Mouse (Mus musculus): Measurements from ENCODE around the gene Apold1. TPM values are rescaled to one million over a fixed set of nuclear protein-coding genes. Genes with fewer than 3 reads are reported as not detected.

The Apold1 gene
- total and polyA plus RNA-seq, 3 experiments: 0.08 to 0.12 TPM; not detected in 1

DNA sequence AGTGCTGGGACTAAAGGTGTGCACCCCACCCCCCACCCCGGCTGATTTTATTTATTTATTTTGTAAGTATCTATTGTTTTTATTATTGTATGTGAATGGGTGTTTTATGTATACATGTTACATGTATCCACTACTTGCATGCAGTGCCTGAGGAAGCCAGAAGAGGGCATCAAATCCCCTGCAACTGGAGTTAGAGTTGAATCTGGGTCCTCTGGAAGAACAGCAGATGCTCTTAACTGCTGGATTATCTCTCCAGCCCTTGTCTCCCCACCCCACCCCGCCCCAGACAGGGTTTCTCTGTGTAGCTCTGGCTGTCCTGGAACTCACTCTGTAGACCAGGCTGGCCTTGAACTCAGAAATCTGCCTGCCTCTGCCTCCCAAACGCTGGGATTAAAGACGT is 25.1 kb upstream of the Apold1 start:
- Histone ChIP-seq H3K4me3 (ENCODE audit: control insufficient read depth in 1 of 2, insufficient read depth in 1 of 2, low read depth in 2 of 2, low read length in 2 of 2) (no peak overlapping the region), H3K36me3 (ENCODE audit: control insufficient read depth in 1 of 2, insufficient read depth in 2 of 2, low read length in 2 of 2) (peaks cover 3 to 10% of the 10 kb centered on the region in 2 experiments; a peak in 3 of 4 replicates)

DNA sequence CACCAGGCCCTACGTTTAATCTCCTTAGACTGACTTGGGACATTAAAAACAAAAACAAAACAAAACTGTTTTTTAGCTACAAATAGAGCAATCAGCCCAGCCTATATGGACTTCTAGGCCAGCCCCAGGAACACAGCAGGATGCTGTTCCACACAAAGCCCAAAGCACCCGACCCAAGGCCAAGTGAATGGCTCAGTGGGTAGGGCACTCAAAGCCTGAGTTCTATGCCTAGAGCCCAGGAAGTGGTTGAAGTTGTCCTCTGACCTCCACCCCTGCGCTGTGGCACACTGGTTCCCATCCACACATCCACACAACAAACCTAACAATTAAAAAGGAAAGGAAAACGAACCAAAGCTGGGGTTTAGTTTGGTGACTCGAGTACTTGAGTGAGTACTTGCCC is 20.2 kb upstream of the Apold1 start:
- no peak overlapping the region for H3K27ac ChIP-seq (ENCODE audit: control insufficient read depth, low read depth, low read length)
- no peaks in the 10 kb centered on the region for H3K27me3 ChIP-seq (ENCODE audit: control insufficient read depth in 1 of 2, insufficient read depth in 2 of 2, low read length in 2 of 2)
- DNase-seq (ENCODE audit: low read depth, low spot score): no peak
- no peaks in the 10 kb centered on the region for H3K9me3 ChIP-seq (replicated peaks; ENCODE audit: insufficient read depth, low read length)
- no peaks in the 10 kb centered on the region for H3K36me3 ChIP-seq (ENCODE audit: control insufficient read depth in 1 of 2, insufficient read depth in 2 of 2, low read length in 2 of 2)
- H3K9ac ChIP-seq (ENCODE audit: control insufficient read depth, low read depth, low read length, poor library complexity, severe bottlenecking): no peak overlapping the region
- H3K4me3 ChIP-seq (ENCODE audit: control insufficient read depth in 1 of 2, insufficient read depth in 1 of 2, low read depth in 2 of 2, low read length in 2 of 2): no peak overlapping the region
- no peaks in the 10 kb centered on the region for H3K4me1 ChIP-seq (ENCODE audit: control insufficient read depth in 1 of 2, insufficient read depth in 2 of 2, low read length in 2 of 2)
- H3K79me2 ChIP-seq (ENCODE audit: control insufficient read depth, insufficient read depth, low read length, poor library complexity): no peaks in the 10 kb centered on the region
- TF ChIP-seq E2F4 (IDR thresholded peaks at IDR 0.05; ENCODE audit: borderline replicate concordance, low read depth, low read length): no peak
- no peak for TF ChIP-seq SIN3A (IDR thresholded peaks at IDR 0.05; ENCODE audit: low read length)
- no peak for TF ChIP-seq MYC (IDR thresholded peaks at IDR 0.05; ENCODE audit: low read depth, low read length)
- TF ChIP-seq GATA1 (IDR thresholded peaks at IDR 0.05; ENCODE audit: low read depth, low read length): no peak
- TF ChIP-seq MXI1 (IDR thresholded peaks at IDR 0.05; ENCODE audit: low read depth, low read length): no peak
- no peak for TF ChIP-seq CHD1 (IDR thresholded peaks at IDR 0.05; ENCODE audit: low read depth, low read length)
- no peak for TF ChIP-seq USF1 (IDR thresholded peaks at IDR 0.05; ENCODE audit: low read depth, low read length)
- no peak for TF ChIP-seq MAFK (IDR thresholded peaks at IDR 0.05; ENCODE audit: borderline replicate concordance, low read depth, low read length)
- no peak for TF ChIP-seq KAT2A (conservative IDR thresholded peaks at IDR 0.05; ENCODE audit: low read depth, low read length)
- no peak for TF ChIP-seq CHD2 (IDR thresholded peaks at IDR 0.05; ENCODE audit: low read length)
- TF ChIP-seq POLR2AphosphoS5 (IDR thresholded peaks at IDR 0.05; ENCODE audit: borderline replicate concordance, low read depth, low read length): no peak
- no peak for TF ChIP-seq CTCF (IDR thresholded peaks at IDR 0.05 in 2 of 3, conservative IDR thresholded peaks at IDR 0.05 in 1 of 3; ENCODE audit: control insufficient read depth in 1 of 3, insufficient read depth in 1 of 3, low read depth in 2 of 3, low read length in 3 of 3, poor library complexity in 1 of 3, severe bottlenecking in 1 of 3)
- TF ChIP-seq TAL1 (IDR thresholded peaks at IDR 0.05; ENCODE audit: low read length): no peak
- TF ChIP-seq POLR2A (IDR thresholded peaks at IDR 0.05; ENCODE audit: control insufficient read depth in 1 of 2, insufficient read depth in 1 of 2, low read depth in 1 of 2, low read length in 2 of 2, poor library complexity in 1 of 2): no peak

More for the DNA sequence above, 25.1 kb upstream of the Apold1 start:
- Histone ChIP-seq H3K27ac (ENCODE audit: control insufficient read depth, low read depth, low read length) (no peak overlapping the region), H3K4me1 (ENCODE audit: control insufficient read depth in 1 of 2, insufficient read depth in 2 of 2, low read length in 2 of 2) (peaks cover 7 to 10% of the 10 kb centered on the region in 2 experiments), H3K9me3 (replicated peaks; ENCODE audit: insufficient read depth, low read length) (no peaks in the 10 kb centered on the region), H3K79me2 (ENCODE audit: control insufficient read depth, insufficient read depth, low read length, poor library complexity) (no peaks in the 10 kb centered on the region), H3K27me3 (ENCODE audit: control insufficient read depth in 1 of 2, insufficient read depth in 2 of 2, low read length in 2 of 2) (no peaks in the 10 kb centered on the region), H3K9ac (ENCODE audit: control insufficient read depth, low read depth, low read length, poor library complexity, severe bottlenecking) (no peak overlapping the region)
- TF ChIP-seq BHLHE40 (IDR thresholded peaks at IDR 0.05; ENCODE audit: borderline replicate concordance, low read depth, low read length): no peak
- TF ChIP-seq ELF1 (IDR thresholded peaks at IDR 0.05; ENCODE audit: low read depth, low read length): no peak
- no peak for TF ChIP-seq MYB (IDR thresholded peaks at IDR 0.05; ENCODE audit: low read depth, low read length)
- peak; percentile 2 for TF ChIP-seq RAD21 (IDR thresholded peaks at IDR 0.05; ENCODE audit: low read depth, low read length)
- TF ChIP-seq CTCF (IDR thresholded peaks at IDR 0.05 in 2 of 3, conservative IDR thresholded peaks at IDR 0.05 in 1 of 3; ENCODE audit: control insufficient read depth in 1 of 3, insufficient read depth in 1 of 3, low read depth in 2 of 3, low read length in 3 of 3, poor library complexity in 1 of 3, severe bottlenecking in 1 of 3): peak in 2 of 3 experiments; percentile 13 to 27; a peak in 2 of 6 replicates
- peak; percentile 43 for DNase-seq (ENCODE audit: low read depth, low spot score)
